Mouse (Mus musculus) intestine, postnatal 0 days (tissue): ENCODE results near the gene 6430531B16Rik. TPM values are rescaled to one million over a fixed set of nuclear protein-coding genes. Genes with fewer than 3 reads are reported as not detected.

Experiments used
- ATAC-seq: fragments of 200-750 bp; cut with Nextera tagmentation; 2 replicates; pipeline ENCODE4 v1.8.0; 2017; ENCODE audit warnings: mild to moderate bottlenecking, moderate TSS enrichment, moderate library complexity
- H3K27ac ChIP-seq: fragments of 300-500 bp; sonication (generic); 2 replicates; pipeline ENCODE4 v1.5.1; 2014; ENCODE audit warnings: mild to moderate bottlenecking, low read depth, low read length, moderate library complexity
- H3K27me3 ChIP-seq: fragments of 300-500 bp; sonication (generic); replicated peaks from 2 replicates; pipeline ENCODE4 v1.6.1; 2014; ENCODE audit warnings: low read length, mixed read lengths; ENCODE audit not compliant: control insufficient read depth, insufficient read depth
- H3K36me3 ChIP-seq: fragments of 300-500 bp; sonication (generic); 2 replicates; pipeline ENCODE4 v1.6.1; 2014; ENCODE audit warnings: mild to moderate bottlenecking, moderate library complexity; ENCODE audit not compliant: control insufficient read depth, insufficient read depth
- H3K4me1 ChIP-seq: fragments of 300-500 bp; sonication (generic); replicated peaks from 2 replicates; pipeline ENCODE4 v1.6.1; 2014; ENCODE audit warnings: antibody characterized with exemption, low read length, mixed read lengths; ENCODE audit not compliant: control insufficient read depth, insufficient read depth
- H3K4me2 ChIP-seq: fragments of 300-500 bp; sonication (generic); replicated peaks from 2 replicates; pipeline ENCODE4 v1.6.1; 2014; ENCODE audit warnings: low read depth, mild to moderate bottlenecking, moderate library complexity
- H3K4me3 ChIP-seq: fragments of 300-500 bp; sonication (generic); 2 replicates; pipeline ENCODE4 v1.5.1; 2014; ENCODE audit warnings: low read depth, low read length
- H3K9ac ChIP-seq: fragments of 300-500 bp; sonication (generic); 2 replicates; pipeline ENCODE4 v1.6.1; 2014; ENCODE audit warnings: mild to moderate bottlenecking, low read depth, low read length
- H3K9me3 ChIP-seq: fragments of 300-500 bp; sonication (generic); 2 replicates; pipeline ENCODE4 v1.6.1; 2016; ENCODE audit warnings: mixed run types; ENCODE audit not compliant: control insufficient read depth
- CTCF ChIP-seq: sonication (generic); IDR thresholded peaks from 2 replicates; pipeline ENCODE4 v1.5.1; 2016; ENCODE audit warnings: low read depth, mild to moderate bottlenecking, control low read depth, antibody characterized with exemption, moderate library complexity
- WGBS: fragments of 180-500 bp; shearing (Covaris S2); extraction: QIAGEN DNeasy Blood & Tissue Kit; methylation state at CpG from one replicate; pipeline ENCODE4 v1.1.7; 2014; 5-methylcytosine and 5-hydroxymethylcytosine counted together
- microRNA counts: library from miRNA; unstranded; fragments of <30 nt; microRNA quantifications from one replicate; lab custom pipeline; 2016
- microRNA-seq: library from miRNA; unstranded; fragments of <30 nt; microRNA quantifications from one replicate; pipeline ENCODE4, GENCODE M21; 2016
- polyA plus RNA-seq: library from polyadenylated mRNA; unstranded; fragments of >200 nt; fragmentation: Nextera tagmentation; extraction: Ambion mirVana; gene quantifications from 2 replicates; pipeline ENCODE4 v1.2.1, GENCODE M21; 2015

Gene 6430531B16Rik
- polyA plus RNA-seq, 1 experiment from 2014 or later: 0.16 TPM

DNA sequence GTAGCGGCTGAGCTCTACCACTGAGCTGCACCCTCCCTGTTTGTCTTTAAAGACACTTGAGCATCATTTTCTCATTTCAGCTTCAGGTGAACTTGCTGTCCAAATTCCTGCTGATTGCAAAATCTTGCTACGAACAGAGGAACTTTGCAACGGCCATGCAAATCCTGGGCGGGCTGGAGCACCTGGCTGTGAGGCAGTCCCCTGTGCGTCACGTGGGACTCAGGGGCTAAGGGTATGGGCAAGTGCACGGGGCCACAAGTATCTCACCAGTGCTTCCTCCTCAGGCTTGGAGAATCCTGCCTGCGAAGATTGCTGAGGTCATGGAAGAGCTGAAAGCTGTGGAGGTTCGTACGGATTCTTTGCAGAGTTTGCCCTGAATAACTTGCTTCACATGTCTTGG lies 41.9 kb downstream of the 6430531B16Rik start:
- Histone ChIP-seq H3K4me3 (no peak overlapping the region), H3K4me1 (no peaks in the 10 kb centered on the region), H3K9me3 (no peaks in the 10 kb centered on the region), H3K27ac (no peak overlapping the region), H3K27me3 (peaks cover 5% of the 10 kb centered on the region; the same call in 1 of the 2 replicates), H3K4me2 (no peak overlapping the region), H3K9ac (no peak overlapping the region), H3K36me3 (no peaks in the 10 kb centered on the region)
- no peak for TF ChIP-seq CTCF
- no peak for ATAC-seq
- WGBS: 84% methylated on average over 10 of the region's 10 CpGs

DNA sequence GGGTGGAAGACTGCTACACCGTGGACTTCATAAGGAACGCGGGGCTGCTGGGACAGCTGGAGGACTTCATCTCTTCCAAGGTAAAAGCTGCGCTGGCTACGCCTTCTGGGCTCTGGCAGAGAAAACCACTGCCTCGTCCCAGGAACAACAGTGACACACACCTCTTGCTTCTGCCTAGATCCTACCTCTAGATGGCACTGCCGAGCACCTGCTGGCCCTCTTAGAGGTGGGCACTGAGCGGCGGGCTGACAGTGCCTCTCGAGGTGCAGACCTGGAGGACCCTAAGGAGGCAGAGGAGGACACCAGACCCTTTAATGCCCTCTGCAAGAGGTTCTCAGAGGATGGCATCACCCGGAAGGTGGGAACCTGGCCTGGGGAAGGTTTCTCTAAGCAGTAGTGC lies 47.8 kb downstream of the 6430531B16Rik start:
- Histone ChIP-seq H3K27me3 (no peaks in the 10 kb centered on the region), H3K4me3 (no peak overlapping the region), H3K4me1 (no peaks in the 10 kb centered on the region), H3K9ac (no peak overlapping the region), H3K9me3 (no peaks in the 10 kb centered on the region), H3K4me2 (no peak overlapping the region), H3K27ac (no peak overlapping the region), H3K36me3 (no peaks in the 10 kb centered on the region)
- WGBS: 24% methylated on average over 11 of the region's 11 CpGs
- peak; percentile 80 for TF ChIP-seq CTCF
- no peak for ATAC-seq

MicroRNAs within 50 kb of the gene (microRNA counts, 519-probe panel; counts per million panel counts)
- 2,518 counts per million, percentile 23 among the panel's probes with 10 or more counts for microRNA mmu-miR-202-3p (lab: Ali Mortazavi, UCI)
- 2,459 counts per million, percentile 22 among the panel's probes with 10 or more counts for microRNA mmu-miR-202-5p (lab: Ali Mortazavi, UCI)

Small RNAs within 50 kb of the gene (microRNA-seq; reads per million reads assigned to microRNA genes)
- gene Mir202: not detected
- not detected for gene Mir7062
- not detected for gene mmu-mir-7686

Other genes with a start within 250 kb of the 6430531B16Rik start
- gene Adgra1, start 144.6 kb downstream of the 6430531B16Rik start, polyA plus RNA-seq: 0.08 and 0.51 TPM in 2 replicates
- 0.08 and 0.23 TPM in 2 replicates for gene Kndc1, start 84.1 kb downstream of the 6430531B16Rik start, polyA plus RNA-seq
- not detected in 2 replicates for gene Utf1, start 35.0 kb downstream of the 6430531B16Rik start, polyA plus RNA-seq
- 0.29 and 0.52 TPM in 2 replicates for gene Adam8, start 13.8 kb upstream of the 6430531B16Rik start, polyA plus RNA-seq
- gene Zfp511, start 57.6 kb upstream of the 6430531B16Rik start, polyA plus RNA-seq: 16.0 and 17.6 TPM in 2 replicates
- 12.3 and 13.0 TPM in 2 replicates for gene Tubgcp2, start 57.9 kb upstream of the 6430531B16Rik start, polyA plus RNA-seq
- gene Msx3, start 70.3 kb upstream of the 6430531B16Rik start, polyA plus RNA-seq: not detected in 2 replicates
- 3.7 and 3.9 TPM in 2 replicates for gene Caly, start 103.8 kb upstream of the 6430531B16Rik start, polyA plus RNA-seq
- 4,234 and 4,267 TPM in 2 replicates for gene Prap1, start 114.6 kb upstream of the 6430531B16Rik start, polyA plus RNA-seq
- 138 and 139 TPM in 2 replicates for gene Fuom, start 123.7 kb upstream of the 6430531B16Rik start, polyA plus RNA-seq
- 25.8 and 28.5 TPM in 2 replicates for gene Paox, start 137.0 kb upstream of the 6430531B16Rik start, polyA plus RNA-seq
- 153 and 161 TPM in 2 replicates for gene Echs1, start 137.7 kb upstream of the 6430531B16Rik start, polyA plus RNA-seq
- gene Mtg1, start 158.8 kb upstream of the 6430531B16Rik start, polyA plus RNA-seq: 15.7 and 17.1 TPM in 2 replicates
- 0.92 and 0.99 TPM in 2 replicates for gene Sprn, start 176.1 kb upstream of the 6430531B16Rik start, polyA plus RNA-seq
- gene Olfr522, start 186.0 kb upstream of the 6430531B16Rik start, polyA plus RNA-seq: not detected in 2 replicates
- gene Olfr523, start 194.5 kb upstream of the 6430531B16Rik start, polyA plus RNA-seq: not detected in 2 replicates
- gene Olfr524, start 227.2 kb upstream of the 6430531B16Rik start, polyA plus RNA-seq: not detected in 2 replicates
- 0.16 and 0.22 TPM in 2 replicates for gene Cd163l1, start 239.5 kb upstream of the 6430531B16Rik start, polyA plus RNA-seq